Mouse (Mus musculus) small intestine, adult 2 months (tissue): ENCODE data around the gene Xpo4.

Experiments
- CTCF ChIP-seq: fragments of 200-500 bp; IDR thresholded peaks from 2 replicates; pipeline ENCODE4 v1.5.1; 2012; ENCODE audit warnings: low read depth, mild to moderate bottlenecking, control low read depth, inconsistent platforms, low read length, moderate library complexity, mixed read lengths; ENCODE audit not compliant: insufficient replicate concordance, insufficient read length; ENCODE audit errors: extremely low read depth
- POLR2A ChIP-seq: fragments of 200-500 bp; IDR thresholded peaks from 2 replicates; pipeline ENCODE4 v1.6.1; 2012; ENCODE audit warnings: low read depth, mild to moderate bottlenecking, control low read depth, inconsistent platforms, low read length, moderate library complexity

GRCm38 (mm10) chr14:57540683-57541082 lies 124.5 kb downstream of the Xpo4 start:
- TF ChIP-seq CTCF (no peak), POLR2A (no peak)
